ENCODE assay signal across 9 mouse cellular contexts in the genomic region with DNA sequence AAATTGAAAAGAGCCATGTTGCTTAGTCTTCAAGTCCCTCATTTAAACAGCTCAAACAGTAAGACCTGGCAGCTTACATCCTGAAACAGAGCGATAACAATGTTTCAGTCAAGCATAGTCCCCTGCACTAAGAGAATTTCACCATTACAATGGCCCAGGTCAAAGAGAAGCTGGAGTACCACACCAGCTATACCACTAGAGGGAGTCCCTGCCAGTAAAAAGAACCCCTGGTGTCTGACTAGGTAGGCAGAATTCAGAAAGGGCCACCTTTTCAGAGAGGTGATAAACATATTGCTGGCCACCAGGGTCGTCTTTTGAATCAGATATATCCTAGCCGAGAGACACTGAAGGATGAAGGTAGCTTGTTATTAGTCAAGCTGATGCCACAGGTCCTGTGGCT. TPM values are rescaled to one million over a fixed set of nuclear protein-coding genes. Genes with fewer than 3 reads are reported as not detected.
DNase-seq lines count a peak whose midpoint lies in the region; ATAC-seq and TF ChIP-seq lines count a peak whose summit lies in the region.
"Had no signal": no experiment of that assay in that cellular context is flagged by ENCODE, and none has a peak within 500 bp of the region (broad histone marks: within the 10 kb centered on the region; RNA-seq: fewer than 3 reads in every experiment).

No protein-coding gene starts in this region.

- H3K4me1 ChIP-seq in heart, adult 2 months (ENCODE audit: control insufficient read depth, insufficient read depth, low read length), result no peaks in the 10 kb centered on the region; the same call in 1 of the 2 replicates
- no peaks in the 10 kb centered on the region for H3K4me1 ChIP-seq in hindbrain, embryonic 12.5 days
- peaks cover 2% of the 10 kb centered on the region; the same call in 1 of the 2 replicates for H3K4me1 ChIP-seq in liver, adult 2 months (ENCODE audit: control insufficient read depth, insufficient read depth, low read length)
- H3K4me1 ChIP-seq: limb, embryonic 15.5 days had no signal

- ATAC-seq in hindbrain, embryonic 12.5 days (ENCODE audit: low FRiP score), result 0 out of 2 replicates have a peak, but pooled peaks have one; percentile 54

- H3K79me2 ChIP-seq in heart, adult 2 months (replicated peaks; ENCODE audit: control insufficient read depth, insufficient read depth, low read length), result no peaks in the 10 kb centered on the region; the same call in 1 of the 2 replicates
- no peaks in the 10 kb centered on the region; the same call in 1 of the 2 replicates for H3K79me2 ChIP-seq in liver, adult 2 months (ENCODE audit: control insufficient read depth, insufficient read depth, low read length)

- TF ChIP-seq EP300 in heart, adult 2 months (IDR thresholded peaks at IDR 0.05; ENCODE audit: insufficient read depth, low read depth, low read length), result no peak

- no peaks in the 10 kb centered on the region for H3K9me3 ChIP-seq in hindbrain, embryonic 12.5 days (replicated peaks)
- H3K9me3 ChIP-seq: limb, embryonic 15.5 days had no signal

- no peak for DNase-seq in heart, adult 2 months
- no peak for DNase-seq in heart, adult 11 months
- peak; percentile 46 to 69 for DNase-seq in CD8-positive naive resting alpha-beta T cell, adult 2 months (ENCODE audit: low read depth in 2 of 2, low spot score in 2 of 2)
- DNase-seq in adrenal gland, postnatal 36 days, result peak; percentile 6 to 50
- peak; percentile 43 for DNase-seq in liver, adult 2 months (ENCODE audit: extremely low read depth, low read depth, low spot score)
- DNase-seq in natural killer cell, adult 2 months (ENCODE audit: low spot score in 2 of 2), result peak; percentile 53 to 69
- DNase-seq in left cerebral cortex, postnatal 36 days (ENCODE audit: low spot score in 2 of 2), result no peak

- H3K4me3 ChIP-seq in heart, adult 2 months, result no peak overlapping the region
- no peak overlapping the region for H3K4me3 ChIP-seq in hindbrain, embryonic 12.5 days
- no peak overlapping the region for H3K4me3 ChIP-seq in liver, adult 2 months (ENCODE audit: insufficient read depth, low read depth, low read length)
- H3K4me3 ChIP-seq: limb, embryonic 15.5 days had no signal

- H3K9ac ChIP-seq in heart, adult 2 months (ENCODE audit: low read depth, low read length), result no peak overlapping the region
- H3K9ac ChIP-seq in hindbrain, embryonic 12.5 days, result no peak overlapping the region
- H3K9ac ChIP-seq in liver, adult 2 months (ENCODE audit: low read depth, low read length), result no peak overlapping the region
- H3K9ac ChIP-seq: limb, embryonic 15.5 days had no signal

- no peak overlapping the region for H3K4me2 ChIP-seq in hindbrain, embryonic 12.5 days (replicated peaks)
- H3K4me2 ChIP-seq: limb, embryonic 15.5 days had no signal

- no peak for TF ChIP-seq POLR2A in heart, adult 2 months (IDR thresholded peaks at IDR 0.05; ENCODE audit: insufficient read depth, low read depth, low read length)
- no peak for TF ChIP-seq POLR2A in liver, adult 2 months (IDR thresholded peaks at IDR 0.05; ENCODE audit: extremely low read depth, insufficient read depth, low read length)

- no peaks in the 10 kb centered on the region for H3K27me3 ChIP-seq in heart, adult 2 months (ENCODE audit: control insufficient read depth, insufficient read depth, low read length)
- H3K27me3 ChIP-seq in hindbrain, embryonic 12.5 days, result no peaks in the 10 kb centered on the region
- H3K27me3 ChIP-seq in liver, adult 2 months (ENCODE audit: control insufficient read depth, insufficient read depth, low read length), result no peaks in the 10 kb centered on the region
- H3K27me3 ChIP-seq: limb, embryonic 15.5 days had no signal

- intact Hi-C loops in heart, adult 2 months (cut with DNase I), result loop anchor here (2.0 kb wide), 1 partner anchor 194 kb away; no protein-coding TSS in a partner anchor
- intact Hi-C loops in left cerebral cortex, postnatal 36 days (cut with DNase I), result no loop called here

- 45% methylated on average over 3 of the region's 3 CpGs for WGBS in heart, adult 2 months
- WGBS in hindbrain, embryonic 12.5 days, result 57% methylated on average over 3 of the region's 3 CpGs
- 44% methylated on average over 3 of the region's 3 CpGs for WGBS in liver, adult 2 months

- TF ChIP-seq CTCF in heart, adult 2 months (IDR thresholded peaks at IDR 0.05), result peak; percentile 80
- peak; percentile 15; the same call in 1 of the 2 replicates for TF ChIP-seq CTCF in liver, adult 2 months (IDR thresholded peaks at IDR 0.05; ENCODE audit: low read depth, low read length)

- H3K27ac ChIP-seq in heart, adult 2 months, result no peak overlapping the region
- no peak overlapping the region for H3K27ac ChIP-seq in hindbrain, embryonic 12.5 days
- no peak overlapping the region for H3K27ac ChIP-seq in liver, adult 2 months (replicated peaks; ENCODE audit: insufficient read depth, low read depth, low read length)
- H3K27ac ChIP-seq: limb, embryonic 15.5 days had no signal

- peaks cover 33% of the 10 kb centered on the region for H3K36me3 ChIP-seq in heart, adult 2 months (ENCODE audit: control insufficient read depth, insufficient read depth, low read length)
- peaks cover 57% of the 10 kb centered on the region for H3K36me3 ChIP-seq in hindbrain, embryonic 12.5 days
- peaks cover 71% of the 10 kb centered on the region for H3K36me3 ChIP-seq in liver, adult 2 months (ENCODE audit: control insufficient read depth, insufficient read depth, low read length)

RNA-seq across cellular contexts. Expression of a gene that starts 9.0 kb away (rescaled TPM):
- 1,000 to 10,000 TPM; 1,363 to 1,571 TPM for total RNA-seq in heart, adult 2 months (2021)
- 687 and 1,076 TPM in 2 replicates for polyA plus RNA-seq in heart, adult 2 months (2012; rRNA removed)
- 100 to 1,000 TPM; 611 to 702 TPM for total RNA-seq in adrenal gland, postnatal 36 days (2021)
- polyA plus RNA-seq in hindbrain, embryonic 12.5 days (2016; fragmentation: Nextera tagmentation; extraction: Ambion mirVana), result 213 and 222 TPM in 2 replicates
- total RNA-seq in liver, adult 2 months (2014; rRNA removed), result 293 and 295 TPM in 2 replicates
- polyA plus RNA-seq in liver, adult 2 months (2012; rRNA removed), result 199 and 223 TPM in 2 replicates
- total RNA-seq in left cerebral cortex, postnatal 36 days (2021), result 100 to 1,000 TPM; 287 to 333 TPM

RNA-seq across cellular contexts. Expression of a gene that starts 9.1 kb away (rescaled TPM):
- 10 to 100 TPM; 51.3 to 53.5 TPM for total RNA-seq in heart, adult 2 months (2021)
- 5.5 and 7.5 TPM in 2 replicates for polyA plus RNA-seq in heart, adult 2 months (2012; rRNA removed)
- total RNA-seq in adrenal gland, postnatal 36 days (2021), result 10 to 100 TPM; 58.0 to 58.1 TPM
- 57.9 and 64.7 TPM in 2 replicates for polyA plus RNA-seq in hindbrain, embryonic 12.5 days (2016; fragmentation: Nextera tagmentation; extraction: Ambion mirVana)
- total RNA-seq in liver, adult 2 months (2014; rRNA removed), result 5.3 and 5.5 TPM in 2 replicates
- polyA plus RNA-seq in liver, adult 2 months (2012; rRNA removed), result 2.3 and 2.6 TPM in 2 replicates
- total RNA-seq in left cerebral cortex, postnatal 36 days (2021), result 10 to 100 TPM; 83.1 to 98.0 TPM

RNA-seq across cellular contexts. Expression of a gene that starts 22.8 kb away (rescaled TPM):
- 10 to 100 TPM; 69.4 to 75.1 TPM for total RNA-seq in heart, adult 2 months (2021)
- polyA plus RNA-seq in heart, adult 2 months (2012; rRNA removed), result 99.4 and 167 TPM in 2 replicates
- total RNA-seq in adrenal gland, postnatal 36 days (2021), result under 1 TPM; 0.23 to 0.36 TPM
- not detected in 2 replicates for polyA plus RNA-seq in hindbrain, embryonic 12.5 days (2016; fragmentation: Nextera tagmentation; extraction: Ambion mirVana)
- total RNA-seq in liver, adult 2 months (2014; rRNA removed), result 0.18 and 0.54 TPM in 2 replicates
- 0.39 and 0.54 TPM in 2 replicates for polyA plus RNA-seq in liver, adult 2 months (2012; rRNA removed)
- not detected for total RNA-seq in left cerebral cortex, postnatal 36 days (2021)
- polyA plus RNA-seq: limb, embryonic 15.5 days had no signal

RNA-seq across cellular contexts. Expression of a gene that starts 23.7 kb away (rescaled TPM):
- total RNA-seq in heart, adult 2 months (2021), result 10 to 100 TPM; 40.2 to 43.5 TPM
- 51.0 and 84.2 TPM in 2 replicates for polyA plus RNA-seq in heart, adult 2 months (2012; rRNA removed)
- 100 to 1,000 TPM; 133 to 173 TPM for total RNA-seq in adrenal gland, postnatal 36 days (2021)
- polyA plus RNA-seq in hindbrain, embryonic 12.5 days (2016; fragmentation: Nextera tagmentation; extraction: Ambion mirVana), result 107 and 112 TPM in 2 replicates
- 123 and 140 TPM in 2 replicates for total RNA-seq in liver, adult 2 months (2014; rRNA removed)
- 77.0 and 82.5 TPM in 2 replicates for polyA plus RNA-seq in liver, adult 2 months (2012; rRNA removed)
- total RNA-seq in left cerebral cortex, postnatal 36 days (2021), result 10 to 100 TPM; 80.6 to 87.7 TPM

RNA-seq across cellular contexts. Expression of a gene that starts 48.9 kb away (rescaled TPM):
- total RNA-seq in heart, adult 2 months (2021), result under 1 TPM; 0.89 to 0.91 TPM
- 1.2 and 2.7 TPM in 2 replicates for polyA plus RNA-seq in heart, adult 2 months (2012; rRNA removed)
- 1 to 10 TPM in 1 of 2 experiments, under 1 TPM in 1; 0.89 to 1.3 TPM for total RNA-seq in adrenal gland, postnatal 36 days (2021)
- 1.2 and 2.1 TPM in 2 replicates for polyA plus RNA-seq in hindbrain, embryonic 12.5 days (2016; fragmentation: Nextera tagmentation; extraction: Ambion mirVana)
- total RNA-seq in liver, adult 2 months (2014; rRNA removed), result 0.18 and 0.20 TPM in 2 replicates
- 0.07 TPM in 1 of 2 replicates, not detected in the other for polyA plus RNA-seq in liver, adult 2 months (2012; rRNA removed)
- total RNA-seq in left cerebral cortex, postnatal 36 days (2021), result under 1 TPM; 0.64 to 0.70 TPM

Comparison
In these comparisons a context has a peak if more than half of its experiments do, and no peak if none do; other contexts are left out.
1. DNase-seq: peak in CD8-positive naive resting alpha-beta T cell, adult 2 months (2 of 2), adrenal gland, postnatal 36 days (2 of 2), liver, adult 2 months (single experiment) and natural killer cell, adult 2 months (2 of 2); none in heart, adult 2 months (0 of 2), heart, adult 11 months (single experiment) and left cerebral cortex, postnatal 36 days (0 of 2).
2. RNA of a gene that starts 22.8 kb away (total RNA-seq): 69.4 to 75.1 TPM in heart, adult 2 months; 0.23 to 0.36 TPM in adrenal gland, postnatal 36 days, 0.18 to 0.54 TPM in liver, adult 2 months and not detected in left cerebral cortex, postnatal 36 days; every median in the first group is over 10 times any median in the second.